Mouse (Mus musculus): ENCODE data around the gene Cd200r2. TPM values are rescaled to one million over a fixed set of nuclear protein-coding genes. Genes with fewer than 3 reads are reported as not detected.

The Cd200r2 gene
- polyA plus RNA-seq, 1 experiment from 2014 or later, result not detected

DNA sequence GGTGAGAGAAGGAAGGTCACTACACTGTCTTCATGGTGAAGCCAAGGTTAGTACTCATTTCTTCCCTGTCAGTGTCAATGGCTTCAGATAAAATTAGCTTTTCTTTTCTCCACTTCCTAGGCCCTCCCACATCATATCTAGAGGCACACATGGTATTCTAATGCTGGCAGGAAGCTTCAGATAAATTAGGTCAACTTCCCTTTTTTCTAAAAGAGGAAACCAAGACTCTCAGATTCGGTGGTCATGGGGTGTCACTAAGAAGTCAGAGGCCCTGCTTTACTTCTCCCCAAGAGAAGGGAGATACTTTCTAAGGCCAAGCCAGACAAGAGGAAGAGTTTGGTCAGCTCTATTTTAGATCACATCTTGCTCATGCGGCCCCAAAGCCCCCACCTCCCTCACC is 95.9 kb downstream of the Cd200r2 start:
- Histone ChIP-seq H3K4me2 (replicated peaks) (no peak overlapping the region), H3K27ac (no peak overlapping the region), H3K36me3 (no peaks in the 10 kb centered on the region), H3K4me1 (no peaks in the 10 kb centered on the region), H3K27me3 (replicated peaks) (no peaks in the 10 kb centered on the region), H3K9me3 (no peaks in the 10 kb centered on the region), H3K9ac (no peak overlapping the region), H3K4me3 (no peak overlapping the region)
- 80% methylated on average over 2 of the region's 2 CpGs for WGBS
- no peak for ATAC-seq (ENCODE audit: low FRiP score, low read depth)

GRCm38 (mm10) chr16:44964526-44965374 is 97.9 kb downstream of the Cd200r2 start:
- no peak overlapping the region for H3K4me2 ChIP-seq (replicated peaks)
- H3K27ac ChIP-seq, result no peak overlapping the region
- no peak overlapping the region for H3K9ac ChIP-seq
- H3K4me3 ChIP-seq, result no peak overlapping the region
- no peaks in the 10 kb centered on the region for H3K4me1 ChIP-seq
- ATAC-seq (ENCODE audit: low FRiP score, low read depth), result no peak
- H3K9me3 ChIP-seq, result no peaks in the 10 kb centered on the region
- WGBS, result 83% methylated on average over 6 of the region's 6 CpGs
- no peaks in the 10 kb centered on the region for H3K36me3 ChIP-seq
- H3K27me3 ChIP-seq (replicated peaks), result no peaks in the 10 kb centered on the region

GRCm38 (mm10) chr16:44965428-44965827 is 98.5 kb downstream of the Cd200r2 start:
- H3K4me2 ChIP-seq (replicated peaks), result no peak overlapping the region
- H3K4me1 ChIP-seq, result no peaks in the 10 kb centered on the region
- no peak overlapping the region for H3K4me3 ChIP-seq
- H3K9ac ChIP-seq, result no peak overlapping the region
- no peak overlapping the region for H3K27ac ChIP-seq
- no peaks in the 10 kb centered on the region for H3K36me3 ChIP-seq
- H3K27me3 ChIP-seq (replicated peaks), result no peaks in the 10 kb centered on the region
- ATAC-seq (ENCODE audit: low FRiP score, low read depth), result no peak
- no peaks in the 10 kb centered on the region for H3K9me3 ChIP-seq
- WGBS, result 95% methylated on average over 8 of the region's 8 CpGs

Other genes with a start within 250 kb of the Cd200r2 start
- gene Nepro, start 142.8 kb upstream of the Cd200r2 start, polyA plus RNA-seq (2016; fragmentation: Nextera tagmentation; extraction: Ambion mirVana), result 8.9 and 9.3 TPM in 2 replicates
- gene Gtpbp8, start 120.7 kb upstream of the Cd200r2 start, polyA plus RNA-seq (2016; fragmentation: Nextera tagmentation; extraction: Ambion mirVana), result 31.8 and 36.9 TPM in 2 replicates
- 0.51 and 0.55 TPM in 2 replicates for gene Cd200r1, start 101.4 kb upstream of the Cd200r2 start, polyA plus RNA-seq (2016; fragmentation: Nextera tagmentation; extraction: Ambion mirVana)
- gene Cd200r4, start 55.4 kb upstream of the Cd200r2 start, polyA plus RNA-seq (2016; fragmentation: Nextera tagmentation; extraction: Ambion mirVana), result 0.11 and 0.18 TPM in 2 replicates
- gene Cd200r3, start 76.6 kb downstream of the Cd200r2 start, polyA plus RNA-seq (2016; fragmentation: Nextera tagmentation; extraction: Ambion mirVana), result not detected in 2 replicates
- 18.2 and 21.7 TPM in 2 replicates for gene Ccdc80, start 226.3 kb downstream of the Cd200r2 start, polyA plus RNA-seq (2016; fragmentation: Nextera tagmentation; extraction: Ambion mirVana)

Measured in neural tube, embryonic 12.5 days (tissue).